In the genomic region with DNA sequence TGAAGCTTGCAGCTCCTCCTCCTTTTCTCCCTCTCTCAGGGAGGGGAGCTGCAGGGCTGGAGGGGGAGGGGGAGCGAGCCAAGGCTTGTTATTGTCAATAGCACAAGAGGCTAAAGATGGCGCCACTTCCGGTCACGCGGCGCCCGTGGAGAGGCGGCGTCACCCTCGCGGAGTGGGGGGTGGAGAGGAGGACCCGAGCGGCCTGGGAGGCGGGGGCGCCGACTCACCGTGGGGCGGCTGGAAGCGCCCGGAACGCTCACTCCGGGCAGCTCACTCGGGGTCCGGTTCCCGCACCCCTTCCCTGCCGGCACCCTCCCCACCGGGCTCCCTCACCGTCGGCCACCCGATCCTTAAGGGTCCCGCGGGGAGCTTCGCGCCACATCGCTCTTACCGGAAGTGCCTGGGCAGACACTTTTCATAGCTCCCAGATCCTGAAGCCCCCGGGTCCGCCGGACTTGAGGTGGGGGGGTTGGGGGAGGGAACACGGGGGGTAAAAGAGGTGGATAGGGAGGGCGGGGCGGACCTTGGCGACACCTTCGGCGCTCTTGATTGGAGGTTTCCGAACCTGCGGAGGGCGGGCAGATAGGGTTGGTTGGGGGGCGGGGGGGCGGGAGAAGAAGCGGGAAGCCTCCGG, we compare ENCODE assay signal across 8 mouse cellular contexts. TPM values are rescaled to one million over a fixed set of nuclear protein-coding genes. Genes with fewer than 3 reads are reported as not detected.
DNase-seq lines count a peak whose midpoint lies in the region; ATAC-seq and TF ChIP-seq lines count a peak whose summit lies in the region.

No protein-coding gene starts in this region.

- intact Hi-C loops in heart, postnatal 36 days (cut with DNase I) = loop anchor here (5.0 kb wide), 1 partner anchor 38 kb away; a partner anchor contains a TSS

- H3K27me3 ChIP-seq in forebrain, embryonic 15.5 days = no peaks in the 10 kb centered on the region
- no peaks in the 10 kb centered on the region for H3K27me3 ChIP-seq in lung, embryonic 14.5 days (ENCODE audit: insufficient read depth, low read length)
- no peaks in the 10 kb centered on the region for H3K27me3 ChIP-seq in thymus, adult 2 months (ENCODE audit: control insufficient read depth, insufficient read depth, low read length)

- 23% methylated on average over 30 of the region's 52 CpGs for WGBS in forebrain, embryonic 15.5 days
- 17% methylated on average over 30 of the region's 52 CpGs for WGBS in lung, embryonic 14.5 days
- 17% methylated on average over 50 of the region's 52 CpGs for WGBS in olfactory bulb, adult 2 months
- 3% methylated on average over 38 of the region's 52 CpGs for WGBS in thymus, adult 2 months

- H3K9ac ChIP-seq in forebrain, embryonic 15.5 days (replicated peaks) = peak overlapping the region; percentile 65
- peak overlapping the region; percentile 66 for H3K9ac ChIP-seq in lung, embryonic 14.5 days

- DNase-seq in ES-CJ7 (ENCODE audit: low read depth, low spot score) = peak; percentile 92
- DNase-seq in cerebellum, adult 11-12 months = peak; percentile 91
- DNase-seq in heart, postnatal 36 days = peak; percentile 86
- peak; percentile 85 to 91 for DNase-seq in layer of hippocampus, adult 2 months (ENCODE audit: low spot score in 2 of 2)
- DNase-seq in lung, embryonic 14.5 days = peak; percentile 91
- DNase-seq in thymus, adult 2 months = peak; percentile 79

- no peak for TF ChIP-seq CTCF in layer of hippocampus, adult 2 months (conservative IDR thresholded peaks at IDR 0.05)
- TF ChIP-seq CTCF in lung, embryonic 14.5 days (IDR thresholded peaks at IDR 0.05; ENCODE audit: low read depth) = no peak
- no peak for TF ChIP-seq CTCF in olfactory bulb, adult 2 months (IDR thresholded peaks at IDR 0.05; ENCODE audit: insufficient read depth, low read depth, low read length)
- TF ChIP-seq CTCF in thymus, adult 2 months (IDR thresholded peaks at IDR 0.05; ENCODE audit: borderline replicate concordance, control insufficient read depth, extremely low read depth, insufficient read depth, low read length, poor library complexity) = no peak

- peaks cover 11% of the 10 kb centered on the region; the same call in 1 of the 2 replicates for H3K4me1 ChIP-seq in forebrain, embryonic 15.5 days
- no peaks in the 10 kb centered on the region for H3K4me1 ChIP-seq in lung, embryonic 14.5 days (ENCODE audit: insufficient read depth)
- no peaks in the 10 kb centered on the region for H3K4me1 ChIP-seq in olfactory bulb, adult 2 months (ENCODE audit: control insufficient read depth, insufficient read depth, low read length)
- H3K4me1 ChIP-seq in thymus, adult 2 months (replicated peaks; ENCODE audit: control insufficient read depth, insufficient read depth, low read length) = peaks cover 2% of the 10 kb centered on the region; the same call in 1 of the 2 replicates

- peak overlapping the region; percentile 57 for H3K4me2 ChIP-seq in forebrain, embryonic 15.5 days (replicated peaks)
- H3K4me2 ChIP-seq in lung, embryonic 14.5 days = peak overlapping the region; percentile 71

- H3K36me3 ChIP-seq in forebrain, embryonic 15.5 days = no peaks in the 10 kb centered on the region
- H3K36me3 ChIP-seq in lung, embryonic 14.5 days (ENCODE audit: insufficient read depth) = peaks cover 11% of the 10 kb centered on the region
- peaks cover 7% of the 10 kb centered on the region; the same call in 1 of the 2 replicates for H3K36me3 ChIP-seq in thymus, adult 2 months (ENCODE audit: control insufficient read depth, insufficient read depth, low read length)

- H3K27ac ChIP-seq in forebrain, embryonic 15.5 days (replicated peaks) = peak overlapping the region; percentile 96
- H3K27ac ChIP-seq in layer of hippocampus, adult 2 months = peak overlapping the region; percentile 97
- peak overlapping the region; percentile 96 for H3K27ac ChIP-seq in lung, embryonic 14.5 days (ENCODE audit: low read depth)
- H3K27ac ChIP-seq in olfactory bulb, adult 2 months (ENCODE audit: insufficient read depth, low read depth, low read length) = peak overlapping the region; percentile 82
- H3K27ac ChIP-seq in thymus, adult 2 months (ENCODE audit: control insufficient read depth, insufficient read depth, low read length) = peak overlapping the region; percentile 89

- H3K4me3 ChIP-seq in forebrain, embryonic 15.5 days = peak overlapping the region; percentile 64
- H3K4me3 ChIP-seq in layer of hippocampus, adult 2 months = peak overlapping the region; percentile 74
- peak overlapping the region; percentile 50 for H3K4me3 ChIP-seq in lung, embryonic 14.5 days (ENCODE audit: low read depth, low read length)
- H3K4me3 ChIP-seq in olfactory bulb, adult 2 months (ENCODE audit: insufficient read depth, low read depth, low read length) = peak overlapping the region; percentile 87
- H3K4me3 ChIP-seq in thymus, adult 2 months (ENCODE audit: control insufficient read depth, insufficient read depth, low read length) = peak overlapping the region; percentile 97

- H3K9me3 ChIP-seq in forebrain, embryonic 15.5 days = no peaks in the 10 kb centered on the region
- no peaks in the 10 kb centered on the region for H3K9me3 ChIP-seq in lung, embryonic 14.5 days (ENCODE audit: low read depth, low read length)

- ATAC-seq in forebrain, embryonic 15.5 days (replicated peaks) = peak; percentile 97
- ATAC-seq in lung, embryonic 14.5 days (ENCODE audit: insufficient read depth) = peak; percentile 93

- no peak for TF ChIP-seq POLR2A in olfactory bulb, adult 2 months (IDR thresholded peaks at IDR 0.05; ENCODE audit: insufficient read depth, low read depth, low read length)
- peak; percentile 32; the same call in 1 of the 2 replicates for TF ChIP-seq POLR2A in thymus, adult 2 months (IDR thresholded peaks at IDR 0.05; ENCODE audit: control insufficient read depth, extremely low read depth, insufficient read depth, low read length, poor library complexity)

RNA-seq across cellular contexts. Expression of a gene that starts 11.3 kb away (rescaled TPM):
- 18.1 and 18.5 TPM in 2 replicates for polyA plus RNA-seq in forebrain, embryonic 15.5 days (2015; fragmentation: Nextera tagmentation; extraction: Ambion mirVana)
- total RNA-seq in heart, postnatal 36 days (2021) = 10 to 100 TPM; 14.3 TPM
- total RNA-seq in layer of hippocampus, adult 2 months (2021) = 10 to 100 TPM; 34.5 to 36.4 TPM
- polyA plus RNA-seq in lung, embryonic 14.5 days (2014; fragmentation: Nextera tagmentation; extraction: Ambion mirVana) = 35.1 and 39.9 TPM in 2 replicates
- polyA plus RNA-seq in olfactory bulb, adult 2 months (2012; ENCODE audit: insufficient read depth, insufficient read length, low replicate concordance, missing spikeins) = not detected in 2 replicates
- 6.9 and 8.1 TPM in 2 replicates for polyA plus RNA-seq in thymus, adult 2 months (2012; rRNA removed)

RNA-seq across cellular contexts. Expression of a gene that starts 35.7 kb away (rescaled TPM):
- 147 and 152 TPM in 2 replicates for polyA plus RNA-seq in forebrain, embryonic 15.5 days (2015; fragmentation: Nextera tagmentation; extraction: Ambion mirVana)
- 10 to 100 TPM; 40.2 to 42.9 TPM for total RNA-seq in heart, postnatal 36 days (2021)
- 10 to 100 TPM; 83.9 to 92.8 TPM for total RNA-seq in layer of hippocampus, adult 2 months (2021)
- 78.2 and 82.0 TPM in 2 replicates for polyA plus RNA-seq in lung, embryonic 14.5 days (2014; fragmentation: Nextera tagmentation; extraction: Ambion mirVana)
- polyA plus RNA-seq in olfactory bulb, adult 2 months (2012; ENCODE audit: insufficient read depth, insufficient read length, low replicate concordance, missing spikeins) = not detected in 2 replicates
- polyA plus RNA-seq in thymus, adult 2 months (2012; rRNA removed) = 11.1 and 12.4 TPM in 2 replicates

Comparison
In these comparisons a context has a peak if more than half of its experiments do, and no peak if none do; other contexts are left out.
1. Peak in every context shown above with its lines: DNase-seq, ATAC-seq, H3K4me3 ChIP-seq and H3K27ac ChIP-seq.
2. RNA of a gene that starts 35.7 kb away (polyA plus RNA-seq): 147 to 152 TPM in forebrain, embryonic 15.5 days, 78.2 to 82.0 TPM in lung, embryonic 14.5 days and 11.1 to 12.4 TPM in thymus, adult 2 months; not detected in olfactory bulb, adult 2 months; every median in the first group is over 10 times any median in the second.